Mouse (Mus musculus) ES-Bruce4 (cell line): ENCODE measurements around the gene Sema4b. TPM values are rescaled to one million over a fixed set of nuclear protein-coding genes. Genes with fewer than 3 reads are reported as not detected.

Experiments used
- H3K27ac ChIP-seq: 2 replicates; pipeline ENCODE4 v1.5.1; 2012; ENCODE audit warnings: low read length, inconsistent platforms; ENCODE audit not compliant: insufficient read depth
- H3K27me3 ChIP-seq: 2 replicates; pipeline ENCODE4 v1.6.1; 2012; ENCODE audit warnings: mild to moderate bottlenecking, low read length, inconsistent platforms; ENCODE audit not compliant: control insufficient read depth, poor library complexity, insufficient read depth, severe bottlenecking
- H3K36me3 ChIP-seq: 2 replicates; pipeline ENCODE4 v1.6.1; 2012; ENCODE audit warnings: inconsistent platforms, mild to moderate bottlenecking, low read length, moderate library complexity; ENCODE audit not compliant: control insufficient read depth, poor library complexity, insufficient read depth, severe bottlenecking
- H3K4me1 ChIP-seq: one replicate; pipeline ENCODE4 v1.8.1; 2011; ENCODE audit warnings: low read length; ENCODE audit not compliant: control insufficient read depth, insufficient read depth
- H3K4me3 ChIP-seq: 2 replicates; pipeline ENCODE4 v1.5.1; 2011; ENCODE audit warnings: low read depth, mild to moderate bottlenecking, low read length
- H3K9ac ChIP-seq: 2 replicates; pipeline ENCODE4 v1.6.1; 2012; ENCODE audit warnings: low read depth, mild to moderate bottlenecking, inconsistent platforms; ENCODE audit not compliant: poor library complexity, severe bottlenecking
- H3K9me3 ChIP-seq: replicated peaks from 2 replicates; pipeline ENCODE4 v1.6.1; 2012; ENCODE audit warnings: mild to moderate bottlenecking, low read length, inconsistent platforms; ENCODE audit not compliant: control insufficient read depth, poor library complexity, insufficient read depth, severe bottlenecking
- CTCF ChIP-seq: IDR thresholded peaks from one replicate; pipeline ENCODE4 v1.8.1; 2011; ENCODE audit warnings: low read depth, low read length
- EP300 ChIP-seq: IDR thresholded peaks from 2 replicates; pipeline ENCODE4 v1.6.1; 2011; ENCODE audit warnings: low read depth, low read length; ENCODE audit not compliant: insufficient read depth
- POLR2A ChIP-seq: IDR thresholded peaks from one replicate; pipeline ENCODE4 v1.8.1; 2011; ENCODE audit warnings: low read length; ENCODE audit not compliant: insufficient read depth
- polyA plus RNA-seq: library from polyadenylated mRNA; stranded (reverse); fragments of >200 nt; gene quantifications from 2 replicates; pipeline ENCODE4 v1.2.4, GENCODE M21; 2011; ENCODE audit warnings: low read depth; ENCODE audit not compliant: missing spikeins, insufficient read depth, insufficient read length

The Sema4b gene
- polyA plus RNA-seq, 1 experiment = 27.1 TPM

DNA sequence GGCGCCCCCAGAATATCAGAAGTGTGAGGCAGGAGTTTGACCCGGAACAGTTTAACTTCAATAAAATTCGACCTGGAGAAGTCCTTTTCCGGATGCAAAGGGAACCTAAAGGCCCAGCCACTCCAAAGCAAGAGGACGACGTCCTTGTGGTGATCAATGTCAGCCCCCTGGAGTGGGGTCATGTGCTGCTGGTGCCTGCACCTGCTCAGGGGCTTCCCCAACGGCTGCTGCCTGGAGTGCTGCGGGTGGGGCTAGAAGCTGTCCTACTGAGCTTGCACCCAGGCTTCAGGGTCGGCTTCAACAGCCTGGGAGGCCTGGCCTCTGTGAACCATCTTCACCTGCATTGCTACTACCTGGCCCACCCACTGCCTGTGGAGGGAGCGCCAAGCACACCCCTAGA lies 51.9 kb downstream of the Sema4b start:
- no peaks in the 10 kb centered on the region for H3K27me3 ChIP-seq
- H3K9me3 ChIP-seq = no peaks in the 10 kb centered on the region
- H3K4me3 ChIP-seq = no peak overlapping the region
- TF ChIP-seq CTCF = no peak
- TF ChIP-seq EP300 = peak; percentile 73; the same call in 1 of the 2 replicates
- TF ChIP-seq POLR2A = no peak
- peaks cover 8% of the 10 kb centered on the region for H3K36me3 ChIP-seq
- H3K4me1 ChIP-seq = peaks cover 2% of the 10 kb centered on the region
- H3K27ac ChIP-seq = no peak overlapping the region
- H3K9ac ChIP-seq = no peak overlapping the region

DNA sequence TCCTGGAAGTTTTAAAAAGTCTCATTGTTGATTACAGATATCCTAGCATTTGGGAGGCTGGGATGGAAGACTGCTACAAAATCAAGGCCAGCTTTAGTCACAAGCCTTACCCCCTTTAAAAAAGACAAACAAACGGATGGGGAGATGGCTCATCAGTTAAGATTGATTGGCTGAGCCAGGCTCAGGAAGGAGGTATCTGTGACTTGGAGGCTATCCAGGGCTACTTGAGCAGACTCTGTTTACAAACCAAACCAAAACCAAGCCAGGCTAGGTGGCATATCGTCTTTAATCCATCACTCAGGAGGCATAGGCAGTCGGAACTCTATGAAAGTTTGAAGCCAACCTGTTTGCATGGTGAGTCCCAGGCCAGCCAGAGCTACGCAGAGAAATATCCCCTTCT lies 55.0 kb downstream of the Sema4b start:
- H3K27ac ChIP-seq = no peak overlapping the region
- TF ChIP-seq POLR2A (no peak), EP300 (no peak)

DNA sequence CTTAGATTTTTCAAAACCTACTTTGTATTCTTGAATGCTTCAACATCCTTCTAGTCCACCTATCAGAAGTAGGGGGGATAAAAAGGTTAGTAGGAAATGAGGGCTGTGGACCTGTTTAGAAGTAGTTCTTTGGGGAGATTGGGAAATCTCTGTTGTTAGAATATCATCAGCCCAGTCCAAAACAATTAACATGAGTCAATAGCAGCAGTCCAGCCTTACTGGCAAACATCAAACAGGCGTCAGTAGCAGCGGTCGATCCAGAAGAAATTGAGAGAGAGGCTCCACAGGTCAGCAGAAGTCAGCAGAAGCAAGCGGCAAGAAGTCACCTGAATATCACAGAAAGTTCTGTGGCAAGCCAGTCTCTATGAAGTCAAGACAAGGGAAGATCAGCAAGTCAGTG lies 58.2 kb downstream of the Sema4b start:
- TF ChIP-seq POLR2A (no peak), EP300 (no peak), CTCF (no peak)
- H3K27ac ChIP-seq = no peak overlapping the region
- no peaks in the 10 kb centered on the region for H3K27me3 ChIP-seq
- H3K9ac ChIP-seq = no peak overlapping the region
- no peaks in the 10 kb centered on the region for H3K9me3 ChIP-seq
- no peaks in the 10 kb centered on the region for H3K36me3 ChIP-seq
- peaks cover under 1% of the 10 kb centered on the region for H3K4me1 ChIP-seq
- H3K4me3 ChIP-seq = no peak overlapping the region

More for the DNA sequence above, 55.0 kb downstream of the Sema4b start:
- Histone ChIP-seq H3K4me1 (no peaks in the 10 kb centered on the region), H3K27me3 (no peaks in the 10 kb centered on the region), H3K36me3 (peaks cover 8% of the 10 kb centered on the region), H3K4me3 (no peak overlapping the region), H3K9ac (no peak overlapping the region), H3K9me3 (no peaks in the 10 kb centered on the region)

DNA sequence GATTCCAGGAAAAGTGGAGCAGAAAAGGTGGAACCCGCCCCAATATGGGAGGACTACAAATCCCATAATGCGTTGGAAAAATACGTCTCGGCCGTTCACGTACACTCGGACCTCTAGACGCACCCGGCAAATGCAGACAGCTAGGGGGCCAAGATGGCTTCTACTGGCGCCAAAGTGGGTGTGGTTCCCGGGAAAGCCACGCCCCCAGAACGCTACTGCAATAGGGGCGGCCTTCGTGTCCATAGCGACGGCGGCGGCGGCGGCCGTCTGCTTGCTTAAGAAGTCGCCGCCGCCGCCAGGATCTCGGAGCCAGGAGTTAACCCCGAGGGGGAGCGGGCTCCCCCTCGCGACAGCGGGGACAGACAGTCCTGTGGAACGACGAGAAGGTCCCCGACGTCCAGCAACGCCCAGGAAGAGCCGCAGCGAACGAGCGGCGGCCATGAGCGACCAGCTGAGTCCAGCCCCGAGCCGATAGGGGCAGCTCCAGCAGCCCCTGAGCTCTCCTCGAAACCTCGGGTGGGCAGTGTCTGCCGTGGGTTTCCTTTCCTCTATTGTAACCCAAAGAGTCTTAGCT lies 59.6 kb downstream of the Sema4b start, which contains the start of gene Ttll13:
Gene Ttll13 (plus strand): TSS at position 229 of the 574 bp plus-strand sequence.
- H3K9me3 ChIP-seq = no peaks in the 10 kb centered on the region
- no peak within 1 kb of the TSS for H3K27ac ChIP-seq
- H3K4me3 ChIP-seq = peak within 1 kb of the TSS; percentile 67
- peaks cover 2% of the 10 kb centered on the region for H3K4me1 ChIP-seq
- H3K27me3 ChIP-seq = no peaks in the 10 kb centered on the region
- no peaks in the 10 kb centered on the region for H3K36me3 ChIP-seq
- TF ChIP-seq EP300 (no peak), POLR2A (no peak), CTCF (peak; percentile 16)
- peak within 1 kb of the TSS; percentile 67 for H3K9ac ChIP-seq

DNA sequence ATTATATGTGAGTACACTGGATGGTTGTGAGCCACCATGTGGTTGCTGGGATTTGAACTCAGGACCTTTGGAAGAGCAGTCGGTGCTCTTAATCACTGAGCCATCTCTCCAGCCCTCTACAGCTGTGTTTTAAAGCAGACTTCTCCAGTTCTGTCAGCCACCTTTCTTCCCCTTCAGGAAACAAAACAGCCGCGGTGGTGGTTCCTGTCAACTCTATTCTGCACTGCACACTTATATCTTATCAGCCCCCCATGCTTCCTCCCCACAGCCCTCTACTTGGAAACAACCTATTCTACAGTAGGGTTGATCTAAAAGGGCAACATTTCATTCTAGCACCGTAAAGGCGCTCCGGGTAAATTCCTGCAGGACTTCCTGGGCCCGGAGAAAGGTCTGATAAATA lies 60.2 kb downstream of the Sema4b start:
- no peaks in the 10 kb centered on the region for H3K36me3 ChIP-seq
- no peaks in the 10 kb centered on the region for H3K9me3 ChIP-seq
- peaks cover 2% of the 10 kb centered on the region for H3K4me1 ChIP-seq
- H3K4me3 ChIP-seq = no peak overlapping the region
- no peaks in the 10 kb centered on the region for H3K27me3 ChIP-seq
- peak overlapping the region; percentile 67 for H3K9ac ChIP-seq
- no peak overlapping the region for H3K27ac ChIP-seq
- no peak for TF ChIP-seq POLR2A
- no peak for TF ChIP-seq EP300
- no peak for TF ChIP-seq CTCF

DNA sequence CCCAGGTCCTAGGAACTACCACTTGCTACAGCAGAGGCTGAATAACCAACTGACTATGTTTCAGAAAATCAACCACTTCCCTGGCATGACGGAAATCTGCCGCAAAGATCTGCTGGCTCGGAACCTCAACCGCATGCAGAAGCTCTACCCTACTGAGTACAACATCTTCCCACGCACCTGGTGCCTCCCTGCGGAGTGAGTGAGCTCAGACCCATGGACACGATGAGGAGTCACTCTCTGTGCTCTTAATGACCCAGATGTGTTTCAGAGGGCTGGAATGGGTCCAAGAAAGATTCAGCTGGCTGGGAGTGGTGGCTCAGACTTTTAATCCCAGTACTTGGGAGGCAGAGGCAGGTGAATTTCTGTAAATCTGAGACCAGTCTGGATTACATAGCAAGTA lies 65.8 kb downstream of the Sema4b start:
- Histone ChIP-seq H3K4me3 (no peak overlapping the region), H3K27ac (no peak overlapping the region), H3K9ac (no peak overlapping the region), H3K36me3 (no peaks in the 10 kb centered on the region), H3K27me3 (no peaks in the 10 kb centered on the region), H3K4me1 (peaks cover 2% of the 10 kb centered on the region), H3K9me3 (no peaks in the 10 kb centered on the region)
- TF ChIP-seq EP300 (no peak), POLR2A (no peak), CTCF (no peak)
